Mouse (Mus musculus): Measurements from ENCODE around the gene Morn5. TPM values are rescaled to one million over a fixed set of nuclear protein-coding genes. Genes with fewer than 3 reads are reported as not detected.
A peak's percentile ranks its signal among the peaks of the same experiment; 100 is the strongest.

Gene Morn5
- polyA plus RNA-seq, 1 experiment from 2014 or later: 6.8 TPM

- H3K9ac ChIP-seq (ENCODE audit: low read depth, low read length): no peak overlapping the region
- no peak overlapping the region for H3K4me3 ChIP-seq (ENCODE audit: low read depth, low read length)
- H3K36me3 ChIP-seq (ENCODE audit: control insufficient read depth, insufficient read depth, low read length): no peaks in the 10 kb centered on the region
- DNase-seq (ENCODE audit: low spot score): no peak
- ATAC-seq (ENCODE audit: low read depth): peak; percentile 34; the same call in 1 of the 2 replicates
- no peaks in the 10 kb centered on the region for H3K27me3 ChIP-seq (replicated peaks; ENCODE audit: control insufficient read depth, insufficient read depth, low read length)
- WGBS: 21% methylated on average over 11 of the region's 11 CpGs
- H3K4me1 ChIP-seq (ENCODE audit: control insufficient read depth, insufficient read depth, low read length): peaks cover 24% of the 10 kb centered on the region
- H3K9me3 ChIP-seq (ENCODE audit: control insufficient read depth, low read length): no peaks in the 10 kb centered on the region
- H3K4me2 ChIP-seq (ENCODE audit: low read depth, low read length): no peak overlapping the region
- H3K27ac ChIP-seq (replicated peaks; ENCODE audit: low read depth, low read length): no peak overlapping the region
Measured at GRCm38 (mm10) chr2:36077160-36077761, 28.0 kb downstream of the Morn5 start.

GRCm38 (mm10) chr2:36081446-36081845 is 32.2 kb downstream of the Morn5 start:
- Histone ChIP-seq H3K27ac (replicated peaks; ENCODE audit: low read depth, low read length) (no peak overlapping the region), H3K36me3 (ENCODE audit: control insufficient read depth, insufficient read depth, low read length) (no peaks in the 10 kb centered on the region), H3K4me1 (ENCODE audit: control insufficient read depth, insufficient read depth, low read length) (peaks cover 29% of the 10 kb centered on the region), H3K9ac (ENCODE audit: low read depth, low read length) (no peak overlapping the region), H3K4me2 (ENCODE audit: low read depth, low read length) (no peak overlapping the region), H3K9me3 (ENCODE audit: control insufficient read depth, low read length) (no peaks in the 10 kb centered on the region), H3K27me3 (replicated peaks; ENCODE audit: control insufficient read depth, insufficient read depth, low read length) (no peaks in the 10 kb centered on the region), H3K4me3 (ENCODE audit: low read depth, low read length) (no peak overlapping the region)
- no peak for ATAC-seq (ENCODE audit: low read depth)
- 14% methylated on average over 9 of the region's 9 CpGs for WGBS
- no peak for DNase-seq (ENCODE audit: low spot score)

- 77% methylated on average over 9 of the region's 9 CpGs for WGBS
- H3K4me1 ChIP-seq (ENCODE audit: control insufficient read depth, insufficient read depth, low read length): peaks cover 20% of the 10 kb centered on the region; the same call in 1 of the 2 replicates
- H3K4me3 ChIP-seq (ENCODE audit: low read depth, low read length): no peak overlapping the region
- DNase-seq (ENCODE audit: low spot score) (no peak), ATAC-seq (ENCODE audit: low read depth) (0 out of 2 replicates have a peak, but pooled peaks have one; percentile 12)
- no peak overlapping the region for H3K27ac ChIP-seq (replicated peaks; ENCODE audit: low read depth, low read length)
- no peaks in the 10 kb centered on the region for H3K9me3 ChIP-seq (ENCODE audit: control insufficient read depth, low read length)
- H3K9ac ChIP-seq (ENCODE audit: low read depth, low read length): no peak overlapping the region
- H3K36me3 ChIP-seq (ENCODE audit: control insufficient read depth, insufficient read depth, low read length): no peaks in the 10 kb centered on the region
- no peak overlapping the region for H3K4me2 ChIP-seq (ENCODE audit: low read depth, low read length)
- peaks cover 11% of the 10 kb centered on the region; the same call in 1 of the 2 replicates for H3K27me3 ChIP-seq (replicated peaks; ENCODE audit: control insufficient read depth, insufficient read depth, low read length)
Measured at GRCm38 (mm10) chr2:36082802-36083580, 33.7 kb downstream of the Morn5 start.

GRCm38 (mm10) chr2:36085041-36085440 is 35.8 kb downstream of the Morn5 start:
- Histone ChIP-seq H3K9ac (ENCODE audit: low read depth, low read length) (no peak overlapping the region), H3K9me3 (ENCODE audit: control insufficient read depth, low read length) (no peaks in the 10 kb centered on the region), H3K4me2 (ENCODE audit: low read depth, low read length) (no peak overlapping the region), H3K27ac (replicated peaks; ENCODE audit: low read depth, low read length) (no peak overlapping the region), H3K4me1 (ENCODE audit: control insufficient read depth, insufficient read depth, low read length) (peaks cover 9% of the 10 kb centered on the region; the same call in 1 of the 2 replicates), H3K27me3 (replicated peaks; ENCODE audit: control insufficient read depth, insufficient read depth, low read length) (peaks cover 25% of the 10 kb centered on the region), H3K4me3 (ENCODE audit: low read depth, low read length) (no peak overlapping the region), H3K36me3 (ENCODE audit: control insufficient read depth, insufficient read depth, low read length) (no peaks in the 10 kb centered on the region)
- WGBS: 80% methylated on average over 1 of the region's 1 CpGs
- no peak for DNase-seq (ENCODE audit: low spot score)
- ATAC-seq (ENCODE audit: low read depth): no peak

GRCm38 (mm10) chr2:36089190-36089589 is 39.9 kb downstream of the Morn5 start:
- H3K9me3 ChIP-seq (ENCODE audit: control insufficient read depth, low read length): no peaks in the 10 kb centered on the region
- 58% methylated on average over 3 of the region's 3 CpGs for WGBS
- no peak for ATAC-seq (ENCODE audit: low read depth)

GRCm38 (mm10) chr2:36090853-36091741 is 41.8 kb downstream of the Morn5 start:
- peak; percentile 90 for ATAC-seq (ENCODE audit: low read depth)
- peak overlapping the region; percentile 51 for H3K9ac ChIP-seq (ENCODE audit: low read depth, low read length)
- 6% methylated on average over 50 of the region's 70 CpGs for WGBS
- peak overlapping the region; percentile 63 for H3K4me2 ChIP-seq (ENCODE audit: low read depth, low read length)
- H3K27me3 ChIP-seq (replicated peaks; ENCODE audit: control insufficient read depth, insufficient read depth, low read length): peaks cover 85% of the 10 kb centered on the region
- H3K27ac ChIP-seq (replicated peaks; ENCODE audit: low read depth, low read length): 0 out of 2 replicates have a peak overlapping the region, but pooled peaks have one; percentile 24
- peaks cover 15% of the 10 kb centered on the region for H3K4me1 ChIP-seq (ENCODE audit: control insufficient read depth, insufficient read depth, low read length)
- 0 out of 2 replicates have a peak, but pooled peaks cover 6% of the 10 kb centered on the region for H3K36me3 ChIP-seq (ENCODE audit: control insufficient read depth, insufficient read depth, low read length)
- H3K9me3 ChIP-seq (ENCODE audit: control insufficient read depth, low read length): no peaks in the 10 kb centered on the region
- DNase-seq (ENCODE audit: low spot score): peak; percentile 84
- peak overlapping the region; percentile 47 for H3K4me3 ChIP-seq (ENCODE audit: low read depth, low read length)

More at GRCm38 (mm10) chr2:36089190-36089589, 39.9 kb downstream of the Morn5 start:
- Histone ChIP-seq H3K27ac (replicated peaks; ENCODE audit: low read depth, low read length) (no peak overlapping the region), H3K4me3 (ENCODE audit: low read depth, low read length) (no peak overlapping the region), H3K27me3 (replicated peaks; ENCODE audit: control insufficient read depth, insufficient read depth, low read length) (peaks cover 65% of the 10 kb centered on the region), H3K36me3 (ENCODE audit: control insufficient read depth, insufficient read depth, low read length) (0 out of 2 replicates have a peak, but pooled peaks cover 6% of the 10 kb centered on the region), H3K4me2 (ENCODE audit: low read depth, low read length) (no peak overlapping the region), H3K4me1 (ENCODE audit: control insufficient read depth, insufficient read depth, low read length) (peaks cover 15% of the 10 kb centered on the region), H3K9ac (ENCODE audit: low read depth, low read length) (no peak overlapping the region)
- DNase-seq (ENCODE audit: low spot score): no peak

GRCm38 (mm10) chr2:36092748-36093147 is 43.5 kb downstream of the Morn5 start:
- H3K4me3 ChIP-seq (ENCODE audit: low read depth, low read length): no peak overlapping the region
- H3K27ac ChIP-seq (replicated peaks; ENCODE audit: low read depth, low read length): peak overlapping the region; percentile 28; the same call in 1 of the 2 replicates
- peaks cover 15% of the 10 kb centered on the region for H3K4me1 ChIP-seq (ENCODE audit: control insufficient read depth, insufficient read depth, low read length)
- no peaks in the 10 kb centered on the region for H3K9me3 ChIP-seq (ENCODE audit: control insufficient read depth, low read length)
- 6% methylated on average over 4 of the region's 4 CpGs for WGBS
- H3K4me2 ChIP-seq (ENCODE audit: low read depth, low read length): no peak overlapping the region
- H3K9ac ChIP-seq (ENCODE audit: low read depth, low read length): no peak overlapping the region
- ATAC-seq (ENCODE audit: low read depth) (no peak), DNase-seq (ENCODE audit: low spot score) (no peak)
- peaks cover 91% of the 10 kb centered on the region for H3K27me3 ChIP-seq (replicated peaks; ENCODE audit: control insufficient read depth, insufficient read depth, low read length)
- H3K36me3 ChIP-seq (ENCODE audit: control insufficient read depth, insufficient read depth, low read length): 0 out of 2 replicates have a peak, but pooled peaks cover 6% of the 10 kb centered on the region

- DNase-seq (ENCODE audit: low spot score): no peak
- H3K27me3 ChIP-seq (replicated peaks; ENCODE audit: control insufficient read depth, insufficient read depth, low read length): peaks cover 96% of the 10 kb centered on the region
- H3K4me2 ChIP-seq (ENCODE audit: low read depth, low read length): no peak overlapping the region
- no peak overlapping the region for H3K4me3 ChIP-seq (ENCODE audit: low read depth, low read length)
- no peak for ATAC-seq (ENCODE audit: low read depth)
- H3K36me3 ChIP-seq (ENCODE audit: control insufficient read depth, insufficient read depth, low read length): 0 out of 2 replicates have a peak, but pooled peaks cover 6% of the 10 kb centered on the region
- peaks cover 15% of the 10 kb centered on the region for H3K4me1 ChIP-seq (ENCODE audit: control insufficient read depth, insufficient read depth, low read length)
- no peaks in the 10 kb centered on the region for H3K9me3 ChIP-seq (ENCODE audit: control insufficient read depth, low read length)
- no peak overlapping the region for H3K9ac ChIP-seq (ENCODE audit: low read depth, low read length)
- H3K27ac ChIP-seq (replicated peaks; ENCODE audit: low read depth, low read length): no peak overlapping the region
- whole genome bisulfite sequencing: 28% methylated on average over 7 of the region's 7 CpGs
Measured at GRCm38 (mm10) chr2:36093301-36093700, 44.0 kb downstream of the Morn5 start.
